Mouse (Mus musculus): ENCODE results near the gene Slc27a5. TPM values are rescaled to one million over a fixed set of nuclear protein-coding genes. Genes with fewer than 3 reads are reported as not detected.
A peak's percentile ranks its signal among the peaks of the same experiment; 100 is the strongest.

The Slc27a5 gene
- total and polyA plus RNA-seq, 2 experiments from 2014 or later = not detected

DNA sequence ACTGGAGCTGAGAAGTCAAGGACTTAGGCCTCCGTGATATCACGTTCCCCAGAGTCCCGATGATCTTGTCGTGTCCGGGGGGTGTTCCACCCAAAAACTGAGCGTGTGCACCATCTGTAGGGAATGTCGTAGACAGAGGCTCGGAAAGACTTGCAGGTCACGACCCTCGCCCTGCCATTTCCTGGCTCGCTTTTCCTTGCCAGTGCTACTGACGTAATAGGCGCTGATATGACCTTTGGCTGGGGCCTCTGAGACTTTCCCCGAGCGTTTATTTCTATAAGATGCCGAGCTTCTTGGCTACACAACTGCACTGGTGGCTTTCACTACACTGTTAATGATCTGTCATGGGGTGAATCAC, 48.1 kb downstream of the Slc27a5 start:
- H3K4me3 ChIP-seq (ENCODE audit: low read depth, low read length) = peak overlapping the region; percentile 49
- H3K27ac ChIP-seq (ENCODE audit: low read depth) = peak overlapping the region; percentile 62
- H3K9ac ChIP-seq (replicated peaks; ENCODE audit: low read depth, low read length) = peak overlapping the region; percentile 55
- ATAC-seq (ENCODE audit: insufficient read depth, low read depth) (peak; percentile 47), DNase-seq (ENCODE audit: low spot score) (no peak)
- H3K4me1 ChIP-seq (ENCODE audit: control insufficient read depth, insufficient read depth) = peaks cover 7% of the 10 kb centered on the region
- no peaks in the 10 kb centered on the region for H3K9me3 ChIP-seq (replicated peaks; ENCODE audit: control insufficient read depth, low read length)
- TF ChIP-seq CTCF (IDR thresholded peaks at IDR 0.05; ENCODE audit: low read depth) = no peak
- no peak for TF ChIP-seq EP300 (IDR thresholded peaks at IDR 0.05; ENCODE audit: low read depth)
- WGBS = 6% methylated on average over 16 of the region's 16 CpGs
- no peaks in the 10 kb centered on the region for H3K27me3 ChIP-seq (ENCODE audit: control insufficient read depth, insufficient read depth, low read length)
- peak overlapping the region; percentile 75 for H3K4me2 ChIP-seq (ENCODE audit: low read depth, low read length)
- H3K36me3 ChIP-seq (replicated peaks; ENCODE audit: control insufficient read depth, insufficient read depth, low read length) = no peaks in the 10 kb centered on the region

DNA sequence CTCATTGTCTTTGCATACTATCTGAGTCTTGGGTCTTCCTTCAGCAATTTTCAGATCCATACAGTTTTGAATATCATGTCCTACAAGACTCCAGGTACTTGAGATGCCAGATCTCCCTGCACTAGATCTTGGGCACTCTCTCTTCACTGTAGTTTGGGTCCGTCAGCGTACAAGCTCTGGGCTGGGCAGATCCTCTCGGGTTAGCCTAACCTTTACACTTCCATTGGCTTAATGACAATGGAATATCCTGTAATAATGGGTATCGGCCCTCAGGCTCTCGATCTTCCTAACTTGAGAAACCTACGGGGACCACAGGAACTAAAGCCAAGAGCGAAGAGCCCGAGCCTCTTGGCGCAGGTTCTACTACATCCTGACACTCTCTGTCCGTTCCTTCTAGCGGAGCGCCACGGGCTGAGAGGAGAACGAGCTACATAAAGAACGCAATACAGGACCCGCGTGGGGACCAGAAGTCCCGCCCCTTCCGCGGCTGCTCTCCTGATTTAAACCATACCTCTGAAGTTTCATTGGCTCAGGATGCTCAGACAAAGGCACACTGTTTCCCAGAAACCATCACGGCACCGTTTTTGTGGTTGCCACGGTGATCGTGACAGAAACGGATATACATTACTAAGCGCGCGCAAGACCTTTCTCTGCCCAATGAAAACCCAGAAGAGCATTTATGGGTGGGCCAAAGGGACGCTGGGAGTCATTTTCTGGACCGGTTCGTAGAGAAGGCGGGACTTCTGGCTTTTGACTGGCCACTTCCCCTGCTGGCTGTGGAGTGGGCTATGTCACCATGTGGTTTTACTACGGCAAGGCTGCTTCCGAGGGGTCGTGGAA, 48.7 kb downstream of the Slc27a5 start:
- no peaks in the 10 kb centered on the region for H3K9me3 ChIP-seq (replicated peaks; ENCODE audit: control insufficient read depth, low read length)
- peak overlapping the region; percentile 55 for H3K9ac ChIP-seq (replicated peaks; ENCODE audit: low read depth, low read length)
- peak overlapping the region; percentile 75 for H3K4me2 ChIP-seq (ENCODE audit: low read depth, low read length)
- H3K36me3 ChIP-seq (replicated peaks; ENCODE audit: control insufficient read depth, insufficient read depth, low read length) = no peaks in the 10 kb centered on the region
- peak overlapping the region; percentile 49 for H3K4me3 ChIP-seq (ENCODE audit: low read depth, low read length)
- DNase-seq (ENCODE audit: low spot score) (peak; percentile 96), ATAC-seq (ENCODE audit: insufficient read depth, low read depth) (peak; percentile 94)
- whole genome bisulfite sequencing = 9% methylated on average over 35 of the region's 35 CpGs
- TF ChIP-seq EP300 (IDR thresholded peaks at IDR 0.05; ENCODE audit: low read depth) (no peak), CTCF (IDR thresholded peaks at IDR 0.05; ENCODE audit: low read depth) (no peak)
- H3K27ac ChIP-seq (ENCODE audit: low read depth) = peak overlapping the region; percentile 68
- H3K4me1 ChIP-seq (ENCODE audit: control insufficient read depth, insufficient read depth) = peaks cover 7% of the 10 kb centered on the region
- no peaks in the 10 kb centered on the region for H3K27me3 ChIP-seq (ENCODE audit: control insufficient read depth, insufficient read depth, low read length)

DNA sequence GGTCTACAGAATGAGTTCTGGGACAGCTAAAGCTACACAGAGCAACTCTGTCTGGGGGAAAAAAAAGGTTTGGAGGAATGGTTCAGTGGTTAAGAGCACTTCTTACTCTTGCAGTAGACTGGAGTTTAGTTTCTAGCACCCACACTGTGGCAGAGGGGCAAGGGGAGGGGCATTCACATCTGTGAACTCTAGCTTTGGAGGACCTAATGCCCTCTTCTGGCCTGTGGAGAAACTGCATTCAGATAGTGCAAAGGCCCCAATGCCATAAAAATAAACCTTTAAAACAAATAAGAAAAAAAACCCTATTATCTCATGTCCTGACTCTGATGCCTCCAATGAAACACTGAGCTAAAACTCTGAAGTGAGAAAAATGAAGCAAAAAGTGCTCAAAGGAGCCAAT, 54.5 kb downstream of the Slc27a5 start:
- Histone ChIP-seq H3K9ac (replicated peaks; ENCODE audit: low read depth, low read length) (no peak overlapping the region), H3K4me2 (ENCODE audit: low read depth, low read length) (no peak overlapping the region), H3K4me3 (ENCODE audit: low read depth, low read length) (no peak overlapping the region), H3K27ac (ENCODE audit: low read depth) (no peak overlapping the region), H3K36me3 (replicated peaks; ENCODE audit: control insufficient read depth, insufficient read depth, low read length) (no peaks in the 10 kb centered on the region), H3K27me3 (ENCODE audit: control insufficient read depth, insufficient read depth, low read length) (no peaks in the 10 kb centered on the region), H3K4me1 (ENCODE audit: control insufficient read depth, insufficient read depth) (no peaks in the 10 kb centered on the region), H3K9me3 (replicated peaks; ENCODE audit: control insufficient read depth, low read length) (no peaks in the 10 kb centered on the region)
- DNase-seq (ENCODE audit: low spot score) (no peak), ATAC-seq (ENCODE audit: insufficient read depth, low read depth) (no peak)
- TF ChIP-seq EP300 (IDR thresholded peaks at IDR 0.05; ENCODE audit: low read depth) (no peak), CTCF (IDR thresholded peaks at IDR 0.05; ENCODE audit: low read depth) (peak; percentile 36)

DNA sequence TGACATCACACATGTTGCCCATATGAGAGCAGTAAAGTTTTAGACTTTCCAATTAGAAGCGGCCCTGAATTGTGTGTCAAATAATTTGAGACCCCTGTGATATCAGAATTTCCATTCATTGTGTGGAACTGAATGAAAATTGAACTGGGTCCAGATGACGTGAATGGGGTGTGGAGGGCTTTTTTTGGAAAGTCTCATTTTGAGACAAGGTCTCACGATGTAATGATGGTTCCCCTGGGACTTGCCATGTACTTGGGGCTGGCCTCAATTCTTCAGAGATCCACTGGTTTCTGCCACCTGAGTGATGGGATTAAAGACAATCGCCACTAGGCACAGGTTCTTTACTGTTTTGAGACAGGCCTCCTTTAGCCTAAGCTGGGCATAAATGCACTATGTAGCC, 57.4 kb downstream of the Slc27a5 start:
- no peak for DNase-seq (ENCODE audit: low spot score)
- Histone ChIP-seq H3K27me3 (ENCODE audit: control insufficient read depth, insufficient read depth, low read length) (no peaks in the 10 kb centered on the region), H3K36me3 (replicated peaks; ENCODE audit: control insufficient read depth, insufficient read depth, low read length) (no peaks in the 10 kb centered on the region), H3K4me1 (ENCODE audit: control insufficient read depth, insufficient read depth) (no peaks in the 10 kb centered on the region), H3K4me2 (ENCODE audit: low read depth, low read length) (no peak overlapping the region), H3K4me3 (ENCODE audit: low read depth, low read length) (no peak overlapping the region), H3K9ac (replicated peaks; ENCODE audit: low read depth, low read length) (no peak overlapping the region), H3K9me3 (replicated peaks; ENCODE audit: control insufficient read depth, low read length) (no peaks in the 10 kb centered on the region), H3K27ac (ENCODE audit: low read depth) (no peak overlapping the region)
- ATAC-seq (ENCODE audit: insufficient read depth, low read depth) = no peak
- 72% methylated on average over 4 of the region's 4 CpGs for WGBS
- TF ChIP-seq CTCF (IDR thresholded peaks at IDR 0.05; ENCODE audit: low read depth) = no peak
- no peak for TF ChIP-seq EP300 (IDR thresholded peaks at IDR 0.05; ENCODE audit: low read depth)

Other genes with a start within 250 kb of the Slc27a5 start
- gene Zscan18, start 194.6 kb downstream of the Slc27a5 start, total RNA-seq (2014; rRNA removed; ENCODE audit: low replicate concordance) = 1.5 and 6.3 TPM in 2 replicates
- gene Zscan18, start 194.6 kb downstream of the Slc27a5 start, polyA plus RNA-seq (2015; fragmentation: Nextera tagmentation; extraction: Ambion mirVana) = 2.1 and 2.6 TPM in 2 replicates
- 3.1 and 12.2 TPM in 2 replicates for gene Zfp329, start 179.3 kb downstream of the Slc27a5 start, total RNA-seq (2014; rRNA removed; ENCODE audit: low replicate concordance)
- gene Zfp329, start 179.3 kb downstream of the Slc27a5 start, polyA plus RNA-seq (2015; fragmentation: Nextera tagmentation; extraction: Ambion mirVana) = 6.2 and 7.0 TPM in 2 replicates
- 14.8 and 20.5 TPM in 2 replicates for gene Zfp110, start 163.4 kb downstream of the Slc27a5 start, total RNA-seq (2014; rRNA removed; ENCODE audit: low replicate concordance)
- 15.3 and 15.9 TPM in 2 replicates for gene Zfp110, start 163.4 kb downstream of the Slc27a5 start, polyA plus RNA-seq (2015; fragmentation: Nextera tagmentation; extraction: Ambion mirVana)
- gene Zfp128, start 117.0 kb downstream of the Slc27a5 start, total RNA-seq (2014; rRNA removed; ENCODE audit: low replicate concordance) = 2.9 and 6.3 TPM in 2 replicates
- gene Zfp128, start 117.0 kb downstream of the Slc27a5 start, polyA plus RNA-seq (2015; fragmentation: Nextera tagmentation; extraction: Ambion mirVana) = 2.3 and 3.0 TPM in 2 replicates
- gene Zscan22, start 100.4 kb downstream of the Slc27a5 start, total RNA-seq (2014; rRNA removed; ENCODE audit: low replicate concordance) = 1.3 and 3.5 TPM in 2 replicates
- 4.4 and 4.6 TPM in 2 replicates for gene Zscan22, start 100.4 kb downstream of the Slc27a5 start, polyA plus RNA-seq (2015; fragmentation: Nextera tagmentation; extraction: Ambion mirVana)
- 1,775 and 1,995 TPM in 2 replicates for gene Rps5, start 75.9 kb downstream of the Slc27a5 start, total RNA-seq (2014; rRNA removed; ENCODE audit: low replicate concordance)
- gene Rps5, start 75.9 kb downstream of the Slc27a5 start, polyA plus RNA-seq (2015; fragmentation: Nextera tagmentation; extraction: Ambion mirVana) = 431 and 457 TPM in 2 replicates
- gene Rnf225, start 70.8 kb downstream of the Slc27a5 start, total RNA-seq (2014; rRNA removed; ENCODE audit: low replicate concordance) = not detected in 2 replicates
- gene Rnf225, start 70.8 kb downstream of the Slc27a5 start, polyA plus RNA-seq (2015; fragmentation: Nextera tagmentation; extraction: Ambion mirVana) = 0.14 and 0.19 TPM in 2 replicates
- 2.9 and 10.9 TPM in 2 replicates for gene Zfp324, start 32.4 kb downstream of the Slc27a5 start, total RNA-seq (2014; rRNA removed; ENCODE audit: low replicate concordance)
- 3.7 and 4.2 TPM in 2 replicates for gene Zfp324, start 32.4 kb downstream of the Slc27a5 start, polyA plus RNA-seq (2015; fragmentation: Nextera tagmentation; extraction: Ambion mirVana)
- gene Zfp446, start 20.3 kb downstream of the Slc27a5 start, total RNA-seq (2014; rRNA removed; ENCODE audit: low replicate concordance) = 2.5 and 6.2 TPM in 2 replicates
- 3.1 and 3.3 TPM in 2 replicates for gene Zfp446, start 20.3 kb downstream of the Slc27a5 start, polyA plus RNA-seq (2015; fragmentation: Nextera tagmentation; extraction: Ambion mirVana)
- gene Trim28, start 922 bp upstream of the Slc27a5 start, total RNA-seq (2014; rRNA removed; ENCODE audit: low replicate concordance) = 279 and 309 TPM in 2 replicates
- gene Trim28, start 922 bp upstream of the Slc27a5 start, polyA plus RNA-seq (2015; fragmentation: Nextera tagmentation; extraction: Ambion mirVana) = 67.8 and 69.9 TPM in 2 replicates
- 16.9 and 29.2 TPM in 2 replicates for gene Zbtb45, start 11.8 kb upstream of the Slc27a5 start, total RNA-seq (2014; rRNA removed; ENCODE audit: low replicate concordance)
- gene Zbtb45, start 11.8 kb upstream of the Slc27a5 start, polyA plus RNA-seq (2015; fragmentation: Nextera tagmentation; extraction: Ambion mirVana) = 9.5 and 10.5 TPM in 2 replicates
- 48.2 and 72.1 TPM in 2 replicates for gene Chmp2a, start 36.6 kb upstream of the Slc27a5 start, total RNA-seq (2014; rRNA removed; ENCODE audit: low replicate concordance)
- gene Chmp2a, start 36.6 kb upstream of the Slc27a5 start, polyA plus RNA-seq (2015; fragmentation: Nextera tagmentation; extraction: Ambion mirVana) = 181 and 183 TPM in 2 replicates
- gene Ube2m, start 40.1 kb upstream of the Slc27a5 start, total RNA-seq (2014; rRNA removed; ENCODE audit: low replicate concordance) = 290 and 312 TPM in 2 replicates
- gene Ube2m, start 40.1 kb upstream of the Slc27a5 start, polyA plus RNA-seq (2015; fragmentation: Nextera tagmentation; extraction: Ambion mirVana) = 116 and 127 TPM in 2 replicates
- gene Mzf1, start 56.6 kb upstream of the Slc27a5 start, total RNA-seq (2014; rRNA removed; ENCODE audit: low replicate concordance) = 2.7 and 8.4 TPM in 2 replicates
- gene Mzf1, start 56.6 kb upstream of the Slc27a5 start, polyA plus RNA-seq (2015; fragmentation: Nextera tagmentation; extraction: Ambion mirVana) = 0.70 and 0.83 TPM in 2 replicates
- not detected in 2 replicates for gene Vmn1r85, start 97.0 kb upstream of the Slc27a5 start, total RNA-seq (2014; rRNA removed; ENCODE audit: low replicate concordance)
- gene Vmn1r85, start 97.0 kb upstream of the Slc27a5 start, polyA plus RNA-seq (2015; fragmentation: Nextera tagmentation; extraction: Ambion mirVana) = not detected in 2 replicates
- not detected in 2 replicates for gene Vmn1r86, start 121.7 kb upstream of the Slc27a5 start, total RNA-seq (2014; rRNA removed; ENCODE audit: low replicate concordance)
- not detected in 2 replicates for gene Vmn1r86, start 121.7 kb upstream of the Slc27a5 start, polyA plus RNA-seq (2015; fragmentation: Nextera tagmentation; extraction: Ambion mirVana)
- gene Vmn1r87, start 142.0 kb upstream of the Slc27a5 start, total RNA-seq (2014; rRNA removed; ENCODE audit: low replicate concordance) = not detected in 2 replicates
- gene Vmn1r87, start 142.0 kb upstream of the Slc27a5 start, polyA plus RNA-seq (2015; fragmentation: Nextera tagmentation; extraction: Ambion mirVana) = not detected in 2 replicates
- gene Vmn1r88, start 161.4 kb upstream of the Slc27a5 start, total RNA-seq (2014; rRNA removed; ENCODE audit: low replicate concordance) = not detected in 2 replicates
- gene Vmn1r88, start 161.4 kb upstream of the Slc27a5 start, polyA plus RNA-seq (2015; fragmentation: Nextera tagmentation; extraction: Ambion mirVana) = not detected in 2 replicates
- not detected in 2 replicates for gene Vmn1r89, start 214.8 kb upstream of the Slc27a5 start, total RNA-seq (2014; rRNA removed; ENCODE audit: low replicate concordance)
- not detected in 2 replicates for gene Vmn1r89, start 214.8 kb upstream of the Slc27a5 start, polyA plus RNA-seq (2015; fragmentation: Nextera tagmentation; extraction: Ambion mirVana)

Measured in heart, postnatal 0 days (tissue).